Mouse (Mus musculus): ENCODE measurements around the gene Gstt2.

- no peak for TF ChIP-seq POLR2A (IDR thresholded peaks at IDR 0.05; ENCODE audit: insufficient read length, low read depth)
- no peak for TF ChIP-seq MAX (IDR thresholded peaks at IDR 0.05; ENCODE audit: low read depth)
Observed at GRCm38 (mm10) chr10:75851076-75851475, 13.9 kb upstream of the Gstt2 start.
